Mouse (Mus musculus): ENCODE results near the gene Man1b1. TPM values are rescaled to one million over a fixed set of nuclear protein-coding genes. Genes with fewer than 3 reads are reported as not detected.
A peak's percentile ranks its signal among the peaks of the same experiment; 100 is the strongest.

The Man1b1 gene
- total RNA-seq, 2 experiments from 2014 or later: 50.6 to 52.3 TPM

GRCm38 (mm10) chr2:25364313-25364712 is 32.2 kb downstream of the Man1b1 start:
- no peak for DNase-seq

DNA sequence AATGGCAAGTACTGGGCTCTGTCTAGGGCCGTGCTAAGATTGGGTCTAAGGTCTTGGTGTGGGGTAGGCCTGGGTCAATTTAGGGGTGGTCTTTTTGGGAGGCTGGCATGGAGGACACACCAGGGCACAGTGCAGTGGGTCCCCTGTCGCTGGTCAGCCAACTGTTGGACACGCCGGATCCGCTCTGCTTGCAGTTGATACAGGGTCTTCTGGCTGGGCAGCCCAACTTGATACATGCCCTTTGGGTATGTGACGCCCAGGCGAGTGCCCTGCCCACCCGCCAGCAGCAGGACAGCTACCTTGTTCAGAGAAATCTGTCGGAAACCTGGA is 32.6 kb downstream of the Man1b1 start:
- DNase-seq: no peak

GRCm38 (mm10) chr2:25365091-25365761 is 33.1 kb downstream of the Man1b1 start, which contains the start of gene Uap1l1:
Gene Uap1l1, minus strand, starts transcription at chr2:25365682.
- peak; percentile 47 to 55 for DNase-seq

DNA sequence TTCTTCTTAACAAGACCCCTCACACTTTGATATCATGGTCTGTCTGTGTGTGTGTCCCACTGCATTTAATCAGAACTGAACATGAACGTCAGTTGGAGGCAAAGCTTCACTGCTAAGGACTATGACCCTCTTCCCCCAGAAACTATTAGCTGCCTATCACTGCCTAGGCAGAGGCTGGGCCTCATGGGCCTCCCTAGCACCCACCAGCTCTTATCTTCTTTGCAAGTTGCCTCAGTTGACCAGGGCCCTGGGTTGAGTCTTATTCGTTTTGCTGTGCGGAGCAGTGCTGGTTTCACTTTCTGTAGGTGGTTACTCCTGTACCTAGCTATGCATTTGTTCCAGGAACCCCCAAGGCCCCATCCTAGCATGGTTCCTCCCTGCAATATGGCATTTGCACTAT is 37.9 kb downstream of the Man1b1 start:
- DNase-seq: no peak

- DNase-seq: peak; percentile 87 to 88
Measured at GRCm38 (mm10) chr2:25371764-25372643, 39.9 kb downstream of the Man1b1 start, which contains the start of gene Sapcd2. Gene Sapcd2, plus strand, starts transcription at chr2:25372321.

GRCm38 (mm10) chr2:25372644-25373391 is 40.7 kb downstream of the Man1b1 start:
- DNase-seq: no peak

DNA sequence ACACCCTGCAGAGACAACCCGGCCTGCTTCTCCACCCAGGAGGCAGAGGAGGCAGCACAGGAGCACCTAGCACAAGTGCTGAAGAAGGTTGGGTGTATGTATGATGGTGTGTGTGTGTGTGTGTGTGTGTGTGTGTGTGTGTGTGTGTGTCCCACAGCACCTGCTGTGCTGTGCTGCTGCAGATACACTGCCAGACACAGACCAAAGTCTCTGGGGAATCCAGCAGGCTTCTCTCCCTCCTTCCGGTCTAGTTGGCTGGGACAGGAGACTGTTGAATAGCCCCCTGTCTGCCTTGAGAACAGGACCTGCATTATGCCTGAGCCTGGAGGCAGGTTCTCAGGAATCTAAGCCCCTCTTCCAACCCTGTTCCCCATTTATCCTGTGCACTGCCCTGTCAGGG is 41.3 kb downstream of the Man1b1 start:
- DNase-seq: no peak

- DNase-seq: no peak
Measured at GRCm38 (mm10) chr2:25376589-25376988, 44.5 kb downstream of the Man1b1 start.

GRCm38 (mm10) chr2:25384492-25384891 is 52.4 kb downstream of the Man1b1 start:
- DNase-seq: no peak

- DNase-seq: no peak
Measured at GRCm38 (mm10) chr2:25391266-25391665, 59.1 kb downstream of the Man1b1 start.

- peak in 1 of 2 experiments; percentile 49 for DNase-seq
Measured at GRCm38 (mm10) chr2:25394281-25395221, 62.4 kb downstream of the Man1b1 start.

DNA sequence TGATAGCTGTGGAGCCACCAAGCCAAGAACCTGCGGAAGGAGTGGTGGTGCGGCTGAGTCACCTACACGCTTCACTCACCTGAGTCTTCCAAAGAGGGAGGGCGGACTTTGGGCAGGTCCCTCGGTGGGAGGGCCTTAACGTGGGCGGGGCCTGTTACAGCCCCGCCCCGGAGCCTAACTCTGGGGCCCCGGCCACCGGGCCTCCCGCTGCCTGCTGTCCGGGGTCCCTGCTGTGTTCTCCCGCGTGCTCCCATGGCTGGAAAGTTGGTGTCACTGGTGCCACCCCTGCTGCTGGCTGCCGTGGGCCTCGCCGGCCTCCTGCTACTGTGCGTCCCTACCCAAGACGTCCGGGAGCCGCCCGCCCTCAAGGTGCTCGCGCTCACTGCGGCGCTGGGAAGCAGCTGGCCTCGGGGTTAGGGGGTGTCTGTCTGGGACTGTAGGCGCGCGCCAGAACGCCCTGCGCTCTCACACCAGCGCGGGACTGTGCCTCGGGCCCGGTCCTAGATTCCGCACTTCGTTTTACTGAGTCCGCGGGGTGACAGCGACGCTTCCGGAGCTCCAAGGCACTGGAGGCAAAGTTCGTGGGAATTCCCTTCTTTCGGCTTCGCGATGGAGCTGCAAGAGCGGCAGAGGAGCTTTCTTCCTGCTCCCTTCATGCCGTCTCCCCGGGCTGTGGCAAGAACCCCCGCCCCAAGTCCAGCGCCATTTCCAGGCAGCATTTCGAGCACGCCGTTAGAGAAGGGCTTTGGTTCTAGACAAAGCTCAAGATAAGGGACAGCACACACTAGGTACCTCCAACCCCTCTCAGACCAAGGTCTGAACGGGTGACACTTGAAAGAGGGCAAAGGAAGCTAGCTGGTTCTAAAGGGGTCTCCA is 63.8 kb downstream of the Man1b1 start, which contains the start of gene Entpd2:
Gene Entpd2 (plus strand): TSS at position 154 of the 876 bp plus-strand sequence.
- DNase-seq: no peak

- no peak for DNase-seq
Measured at GRCm38 (mm10) chr2:25396597-25396983, 64.5 kb downstream of the Man1b1 start.

GRCm38 (mm10) chr2:25397010-25397409 is 64.9 kb downstream of the Man1b1 start:
- DNase-seq: no peak

- DNase-seq: no peak
Measured at GRCm38 (mm10) chr2:25398065-25398464, 65.9 kb downstream of the Man1b1 start.

GRCm38 (mm10) chr2:25399051-25399450 is 66.9 kb downstream of the Man1b1 start, which contains the start of gene Npdc1:
Gene Npdc1, plus strand, starts transcription at chr2:25399351.
- no peak for DNase-seq

DNA sequence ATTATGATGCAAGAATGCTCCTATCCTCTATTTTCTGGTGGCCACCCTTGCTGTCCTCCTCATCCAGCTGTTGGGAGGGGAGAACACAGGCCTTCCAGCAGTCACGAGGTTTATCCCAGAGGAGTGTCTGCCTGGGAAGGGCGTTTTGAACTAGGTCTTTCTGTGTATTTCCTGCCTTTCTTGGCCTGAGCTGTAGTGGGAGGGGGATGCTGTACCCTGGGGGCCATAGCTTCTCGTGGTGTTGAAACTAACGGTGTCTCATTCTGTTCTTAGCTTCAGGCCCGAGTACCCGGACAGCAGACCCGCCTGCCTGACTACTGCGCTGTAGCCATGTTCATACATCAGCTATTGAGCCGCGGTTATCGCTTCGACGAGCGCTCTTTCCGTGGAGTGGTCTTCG is 68.2 kb downstream of the Man1b1 start:
- no peak for DNase-seq

GRCm38 (mm10) chr2:25400764-25401163 is 68.6 kb downstream of the Man1b1 start:
- DNase-seq: peak in 1 of 2 experiments; percentile 57
